Mouse (Mus musculus) heart, postnatal 25 days (tissue): ENCODE results near the gene Mkrn2os. TPM values are rescaled to one million over a fixed set of nuclear protein-coding genes. Genes with fewer than 3 reads are reported as not detected.
"Not testable (repeated sequence)": the region's sequence is repeated elsewhere in the genome, so short reads cannot be mapped to it uniquely, and the experiment has no call there.

Experiments used
- DNase-seq: peaks from one replicate; pipeline ENCODE4 v3.0.0; 2022; ENCODE audit warnings: low spot score
- intact Hi-C: fragments of 180-260 bp; cut with DNase I; formaldehyde crosslinking; loops from one replicate; pipeline ENCODE4 v1.15.1; 2025
- total RNA-seq, 2 experiments: library from RNA; stranded (reverse); gene quantifications; 2 replicates each; pipeline ENCODE4 v1.2.3; 2021

The Mkrn2os gene
- under 1 TPM; 0.36 to 0.57 TPM for total RNA-seq

DNA sequence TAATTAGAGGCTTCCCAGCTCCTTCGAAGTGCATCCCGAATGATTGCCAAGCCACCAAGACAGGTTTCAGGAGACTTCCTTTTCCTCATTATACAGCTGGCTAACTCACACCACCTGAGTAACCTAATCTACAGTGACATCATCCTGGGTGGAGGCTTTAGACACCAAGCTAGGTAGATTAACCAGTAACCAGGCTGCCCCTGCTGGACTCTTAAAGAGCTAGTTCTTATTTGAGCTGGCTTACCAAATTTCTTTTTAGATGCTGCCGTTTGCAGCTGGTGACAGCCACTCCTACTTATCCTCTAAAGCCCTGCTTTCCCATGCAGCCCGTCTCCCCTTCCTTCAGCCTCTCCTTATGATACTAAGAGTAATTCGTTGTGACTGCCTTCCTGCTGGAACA is at the start of gene Mkrn2os:
Gene Mkrn2os, minus strand, starts transcription at position 119 of the 400 bp plus-strand sequence.
- intact Hi-C loops = no loop called here
- DNase-seq = no peak

DNA sequence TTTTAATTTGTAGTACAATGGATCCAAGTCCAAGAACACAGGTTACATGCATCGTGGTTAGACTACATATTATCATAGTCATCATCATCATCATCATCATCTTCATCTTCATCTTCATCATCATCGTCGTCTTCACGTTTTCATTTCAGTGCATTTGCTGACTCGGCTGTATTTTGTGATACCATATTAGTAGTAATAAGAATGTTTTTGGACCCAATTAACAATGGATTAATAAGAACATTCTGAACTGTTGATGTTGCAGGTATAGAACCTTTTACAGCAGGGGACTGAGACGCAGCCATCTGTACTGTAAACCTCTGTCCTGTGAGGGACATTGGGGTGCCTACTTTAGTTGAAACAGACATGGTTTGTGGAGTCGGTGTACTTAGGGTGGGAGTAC is 45.8 kb upstream of the Mkrn2os start:
- DNase-seq, intact Hi-C loops: not testable (repeated sequence)

DNA sequence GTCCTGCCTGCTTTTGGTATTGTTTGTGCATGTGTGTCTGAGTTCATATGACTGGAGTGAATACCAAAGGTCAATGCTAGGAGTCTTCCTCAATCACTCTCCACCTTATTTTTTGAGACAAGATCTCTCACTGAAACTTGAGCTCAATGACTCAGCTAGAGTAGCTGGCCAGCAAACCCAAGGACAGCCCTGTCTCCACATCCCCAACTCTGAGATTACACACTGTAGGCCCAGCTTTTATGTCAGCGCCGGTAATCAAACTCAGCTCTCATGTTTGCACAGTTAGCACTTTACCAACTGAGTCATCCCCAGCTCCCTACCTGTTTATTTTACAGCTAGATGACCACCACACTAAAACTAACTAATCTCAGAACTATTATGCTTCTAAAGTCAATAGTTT is 41.6 kb upstream of the Mkrn2os start:
- intact Hi-C loops = loop anchor here (5.0 kb wide), 1 partner anchor 83 kb away; no protein-coding TSS in a partner anchor
- DNase-seq = no peak

DNA sequence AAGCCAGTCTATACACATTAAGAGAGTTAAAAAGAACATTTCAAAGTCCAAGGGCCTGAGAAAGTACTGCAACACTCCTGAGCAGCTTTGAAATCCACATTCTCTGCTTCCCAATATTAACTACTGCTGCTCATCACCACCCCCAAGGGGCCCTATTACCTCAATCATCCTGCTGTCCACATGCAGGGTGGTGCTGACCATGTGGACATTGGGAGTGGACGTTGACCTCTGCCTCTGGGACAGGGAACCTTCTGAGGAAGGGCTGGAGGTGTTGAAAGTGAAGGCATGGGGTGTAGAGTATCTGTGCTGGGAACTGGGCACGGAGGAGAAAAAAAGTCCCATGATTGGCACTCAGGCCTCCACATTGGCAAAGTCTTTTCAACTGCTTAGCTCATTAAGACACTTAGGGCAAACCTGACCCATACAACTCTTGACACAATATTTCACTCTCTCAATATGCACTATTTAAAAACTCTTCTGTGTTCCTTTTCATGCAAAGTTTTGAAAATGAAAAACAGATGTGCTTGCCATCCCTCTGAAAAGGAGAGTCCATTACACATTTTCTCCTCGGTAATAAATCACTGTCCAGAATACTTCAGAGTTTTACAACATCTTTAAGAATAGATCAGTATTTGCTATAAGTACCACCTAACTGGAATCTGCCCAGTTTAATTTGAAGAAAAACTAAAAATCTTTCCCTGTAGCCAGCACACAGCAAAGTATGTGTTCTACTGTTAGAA is 38.9 kb upstream of the Mkrn2os start:
- intact Hi-C loops = loop anchor here (5.0 kb wide), 1 partner anchor 86 kb away; no protein-coding TSS in a partner anchor
- DNase-seq = no peak

DNA sequence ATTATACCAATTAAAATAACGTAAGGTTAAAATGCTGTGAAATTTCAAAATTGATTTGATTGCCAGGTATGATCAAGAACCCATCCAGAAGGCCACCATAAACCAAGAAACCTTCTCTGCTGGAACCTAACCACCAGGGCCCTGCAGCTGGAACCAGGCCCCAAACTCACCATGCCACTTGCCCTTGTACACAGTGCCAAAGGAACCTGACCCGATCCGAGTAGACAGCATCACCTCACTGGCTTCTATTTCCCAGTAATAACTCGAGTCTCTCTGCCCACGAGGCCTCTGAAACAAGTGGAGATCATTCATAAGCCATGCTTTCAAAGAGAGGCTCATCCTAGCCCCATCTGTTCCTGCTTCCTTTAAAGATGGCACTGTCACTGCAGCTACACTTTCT is 33.7 kb upstream of the Mkrn2os start:
- intact Hi-C loops = no loop called here
- no peak for DNase-seq

DNA sequence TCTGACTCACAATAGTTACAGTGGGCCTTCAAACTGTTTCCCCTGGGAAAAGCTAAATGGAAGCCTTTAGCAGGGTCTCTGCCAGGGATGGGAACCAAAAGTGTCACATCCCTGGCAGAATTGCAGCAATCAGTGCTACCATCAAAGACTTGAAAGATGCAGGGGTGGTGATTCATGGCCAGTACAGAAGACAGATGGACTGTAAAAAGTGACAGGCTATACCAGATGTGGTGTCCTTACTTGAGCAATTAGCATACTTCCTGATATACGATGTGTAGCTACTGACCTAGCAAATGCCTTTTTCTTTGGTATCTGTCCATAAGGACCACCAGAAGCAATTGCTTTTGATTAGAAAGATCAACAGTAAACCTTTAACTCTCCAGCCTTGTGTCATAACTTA is 28.6 kb upstream of the Mkrn2os start:
- intact Hi-C loops = loop anchor here (5.0 kb wide), 1 partner anchor 56 kb away; the partner anchor contains the start of gene Raf1
- DNase-seq = no peak

DNA sequence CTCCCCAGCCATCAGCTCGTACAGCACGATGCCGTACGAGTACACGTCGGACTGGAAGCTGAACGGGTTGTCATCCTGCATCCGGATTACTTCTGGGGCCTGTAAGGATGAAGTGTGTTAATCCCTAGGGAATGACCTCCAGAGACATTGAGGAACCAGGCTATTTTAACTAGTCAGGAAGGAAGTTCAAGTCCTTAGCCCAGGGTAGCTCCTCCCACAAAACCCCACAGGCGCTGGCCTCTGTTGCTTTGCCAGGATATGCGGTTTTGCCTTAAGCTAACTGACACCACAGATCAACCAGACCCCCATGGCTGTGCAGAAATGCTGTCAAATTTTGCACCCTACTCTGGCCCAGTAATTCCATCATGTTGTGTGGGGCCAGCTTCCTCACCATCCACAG is 27.4 kb upstream of the Mkrn2os start:
- intact Hi-C loops = loop anchor here (5.0 kb wide), 1 partner anchor 57 kb away; the partner anchor contains the start of gene Raf1
- no peak for DNase-seq

DNA sequence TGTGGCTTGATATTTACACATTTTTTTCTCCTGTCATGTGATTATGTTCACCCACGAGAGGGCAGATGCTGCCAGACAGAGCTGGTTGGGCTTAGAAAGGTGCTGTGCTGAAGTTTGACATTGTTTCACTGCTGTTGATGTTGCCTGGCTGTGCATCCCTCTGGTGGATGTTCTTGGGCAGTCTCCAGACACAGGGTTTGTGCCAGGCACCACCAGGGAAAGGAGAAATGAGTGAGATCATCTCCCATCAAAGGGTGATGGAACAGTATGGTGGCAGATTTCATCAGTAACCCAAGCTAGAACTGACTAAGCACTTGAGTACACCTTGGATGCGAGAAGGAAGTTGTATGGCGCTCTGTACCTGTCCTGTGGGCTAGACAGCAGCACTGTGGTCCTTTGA is 23.6 kb upstream of the Mkrn2os start:
- DNase-seq = no peak
- intact Hi-C loops = no loop called here

DNA sequence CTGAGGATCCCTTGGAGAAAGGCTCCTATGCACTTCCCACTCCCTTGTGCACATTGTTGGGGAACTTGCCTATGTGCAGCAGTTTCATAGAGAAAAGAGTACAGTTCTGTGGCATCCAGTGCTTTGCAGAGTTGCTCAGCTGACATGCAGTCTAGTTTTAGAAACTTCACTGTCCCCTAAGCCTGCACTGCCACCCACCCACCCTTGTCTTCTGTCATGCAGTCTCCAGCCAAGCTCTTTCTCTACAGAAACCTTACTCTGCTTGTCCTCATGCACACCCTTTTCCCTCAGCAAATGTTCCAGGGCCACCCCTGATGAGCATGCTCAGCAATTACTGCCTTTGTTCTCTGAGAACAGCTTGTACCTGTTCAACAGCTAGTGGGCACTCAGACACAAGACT is 21.4 kb upstream of the Mkrn2os start:
- no peak for DNase-seq
- intact Hi-C loops = no loop called here

DNA sequence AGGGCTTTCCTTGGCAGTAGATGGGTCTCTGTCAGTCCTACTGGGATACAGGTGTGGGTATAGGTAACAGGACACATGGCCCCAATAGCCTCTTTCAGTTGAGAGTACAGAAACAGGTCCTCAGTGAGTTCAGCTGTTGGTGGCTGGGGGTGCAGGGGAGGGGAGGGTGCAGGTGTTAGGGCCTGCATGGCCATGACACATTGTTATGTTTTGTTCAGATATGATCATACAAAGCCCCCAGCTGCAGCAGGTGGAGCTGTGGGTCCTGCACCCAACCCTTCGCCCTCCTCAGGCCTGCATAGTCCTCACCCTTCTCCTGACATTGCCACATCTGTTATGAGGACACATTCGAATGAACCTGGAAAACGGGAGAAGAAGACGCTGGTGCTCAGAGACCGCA is 17.9 kb upstream of the Mkrn2os start:
- intact Hi-C loops = no loop called here
- DNase-seq = no peak

DNA sequence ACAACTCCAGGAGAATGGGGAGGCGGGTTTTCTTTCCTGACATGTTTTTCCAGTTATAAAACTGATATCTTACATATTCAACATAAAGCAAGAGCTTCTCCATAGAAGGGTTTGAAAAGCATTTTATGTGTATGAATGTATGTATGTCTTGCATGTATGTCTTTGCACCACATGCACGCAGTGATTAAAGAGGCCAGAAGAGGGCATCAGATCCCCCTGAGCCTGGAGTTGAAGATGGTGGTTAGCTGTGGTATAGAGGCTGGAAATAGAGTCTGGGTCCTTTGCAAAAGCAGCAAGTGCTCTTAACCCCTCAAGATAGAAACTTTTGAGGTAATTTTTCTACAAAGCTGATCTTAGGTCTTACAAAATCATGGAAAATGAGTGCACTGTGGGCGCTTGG is 16.7 kb upstream of the Mkrn2os start:
- intact Hi-C loops = loop anchor here (5.0 kb wide), 2 partner anchors 193 to 382 kb away; partner anchors contain the start of gene Gm17482

DNA sequence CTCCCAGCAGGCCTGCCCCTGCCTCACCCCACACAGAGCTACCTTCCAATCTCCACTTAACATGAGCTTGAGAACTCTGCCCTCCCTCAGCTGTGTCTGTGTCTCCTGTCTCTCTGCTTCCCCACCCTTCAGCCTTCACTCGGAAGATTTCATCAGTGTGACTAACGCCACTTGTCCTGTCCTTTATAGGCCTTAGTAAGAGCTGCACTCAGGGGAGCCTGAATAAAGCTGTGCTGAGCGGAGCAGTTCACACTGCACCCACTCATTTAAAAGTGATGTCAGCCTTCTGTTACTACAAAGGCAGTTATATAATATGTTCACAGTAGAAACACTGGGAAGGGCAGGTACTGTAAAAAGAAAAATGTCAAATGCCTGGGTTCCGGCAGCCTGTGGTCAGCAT is 15.1 kb upstream of the Mkrn2os start:
- intact Hi-C loops = loop anchor here (5.0 kb wide), 2 partner anchors 195 to 380 kb away; partner anchors contain the start of gene Gm17482
- no peak for DNase-seq

More for the DNA sequence above, 16.7 kb upstream of the Mkrn2os start:
- no peak for DNase-seq

DNA sequence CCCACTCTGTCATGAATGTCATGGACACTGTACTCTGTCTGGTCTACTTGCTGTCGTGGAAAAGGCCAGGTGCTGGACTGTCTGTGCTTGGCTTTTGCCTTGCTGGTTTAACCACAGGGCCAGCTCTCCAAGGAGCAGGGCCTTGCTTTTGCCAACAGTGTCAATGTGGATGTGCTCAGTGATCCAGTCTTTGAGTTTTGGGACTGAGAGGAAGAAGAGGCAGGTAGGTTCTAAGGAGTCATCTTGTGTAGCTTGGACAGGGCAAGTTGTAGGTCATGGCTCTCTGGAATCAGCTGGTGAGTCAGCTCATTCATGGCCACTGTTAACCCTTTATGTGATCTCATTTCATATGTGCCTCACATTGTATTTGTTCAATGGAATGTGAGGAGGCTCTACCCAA is 14.1 kb upstream of the Mkrn2os start:
- no peak for DNase-seq
- intact Hi-C loops = loop anchor here (5.0 kb wide), 2 partner anchors 196 to 379 kb away; partner anchors contain the start of gene Gm17482

DNA sequence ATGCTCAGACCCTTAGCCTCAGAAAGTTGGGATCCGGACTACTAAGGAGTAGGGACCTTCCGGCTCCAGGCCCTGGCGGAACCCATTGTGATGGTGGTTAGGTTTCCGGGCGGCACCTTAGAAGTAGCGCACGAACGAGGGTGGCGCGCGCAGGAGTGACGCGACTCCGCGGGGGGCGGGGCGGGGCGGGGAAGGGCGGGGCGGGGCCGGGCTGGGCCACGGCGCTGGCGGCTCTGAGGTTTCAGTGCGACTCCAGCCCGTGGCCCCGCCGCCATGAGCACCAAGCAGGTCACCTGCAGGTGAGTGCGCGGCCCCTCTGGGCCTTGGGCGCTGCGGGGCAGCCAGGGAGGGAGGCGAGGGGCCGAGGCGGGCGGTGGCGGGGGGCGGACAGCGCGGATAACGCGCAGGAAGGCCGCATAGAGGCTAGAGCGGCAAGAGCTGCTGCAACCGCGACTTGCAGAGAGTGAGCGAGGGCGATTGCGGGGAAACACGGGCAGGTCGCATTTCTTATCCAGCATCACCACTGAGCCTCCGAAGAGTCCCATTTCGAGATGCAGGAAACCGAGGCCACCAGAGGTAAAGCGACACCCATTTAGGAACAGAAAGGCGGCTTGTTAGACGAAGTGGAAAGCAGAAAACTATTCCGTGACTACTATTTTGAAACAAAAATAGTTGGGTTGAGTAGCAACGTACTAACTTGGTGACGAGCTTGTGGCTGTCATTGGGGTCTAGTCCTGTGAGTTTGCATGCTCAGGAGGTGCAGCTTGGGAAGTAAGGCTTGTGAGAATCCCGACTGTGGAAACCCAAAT is 9.5 kb upstream of the Mkrn2os start, which contains the start of gene Mkrn2:
Gene Mkrn2, plus strand, starts transcription at position 188 of the 809 bp plus-strand sequence.
- DNase-seq = peak; percentile 48
- intact Hi-C loops = loop anchor here (5.0 kb wide), 1 partner anchor 75 kb away; the partner anchor contains the start of gene Raf1

DNA sequence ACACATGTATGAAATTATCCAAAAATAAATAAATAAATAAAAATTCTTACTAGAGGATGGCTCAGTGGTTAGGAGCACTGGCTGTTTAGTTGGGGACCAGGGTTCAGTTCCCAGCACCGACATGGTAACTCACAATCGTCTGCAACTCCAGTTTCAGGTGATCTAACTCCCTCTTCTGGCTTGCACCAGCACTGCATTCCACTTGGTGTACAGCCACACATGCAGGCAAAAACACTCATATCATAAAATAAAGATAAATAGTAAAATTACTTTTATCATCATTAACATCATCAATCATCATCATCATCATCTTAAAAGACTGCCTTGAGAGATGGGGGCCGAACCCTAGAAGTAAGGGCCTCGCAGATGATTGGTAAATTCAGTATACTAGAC is 8.9 kb upstream of the Mkrn2os start:
- intact Hi-C loops = loop anchor here (5.0 kb wide), 1 partner anchor 76 kb away; the partner anchor contains the start of gene Raf1
- DNase-seq = no peak

DNA sequence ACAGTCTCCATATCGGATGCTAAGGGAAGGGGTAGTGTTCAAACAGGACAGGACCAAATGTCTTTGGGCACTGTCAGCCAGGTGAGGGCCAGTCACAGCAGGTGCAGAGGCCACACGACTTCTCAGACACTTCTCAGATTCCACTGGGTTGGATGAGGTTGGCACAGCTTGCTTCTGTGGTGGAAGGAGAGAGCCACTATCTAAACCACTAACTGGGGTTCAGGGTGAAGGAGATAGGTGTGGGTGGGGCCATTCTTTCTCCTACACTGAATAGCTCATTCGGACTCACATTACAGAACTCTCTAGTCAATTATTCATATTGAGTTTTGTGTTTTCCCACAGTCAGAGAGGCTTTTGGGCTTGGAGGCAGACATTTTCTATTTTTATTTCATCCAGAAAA is 3.3 kb upstream of the Mkrn2os start:
- DNase-seq = no peak
- intact Hi-C loops = no loop called here

DNA sequence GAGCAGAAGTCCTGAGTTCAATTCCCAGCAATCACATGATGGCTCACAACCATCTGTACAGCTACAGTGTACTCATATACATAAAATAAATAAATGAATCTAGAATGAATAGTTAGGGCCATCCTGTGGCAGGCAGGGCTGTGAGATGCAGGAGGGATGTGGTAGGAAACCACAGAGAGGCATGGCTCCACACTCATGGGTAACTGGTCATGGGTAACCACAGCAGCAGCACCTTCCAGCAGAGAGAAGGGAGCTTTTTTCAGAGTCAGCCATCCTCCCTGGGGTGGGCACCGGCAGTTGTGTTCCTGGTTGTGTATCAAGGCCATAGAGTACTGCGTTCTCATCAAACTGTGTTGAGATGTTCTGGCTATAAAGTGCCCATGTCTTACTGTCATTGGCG is 2.1 kb upstream of the Mkrn2os start:
- intact Hi-C loops = no loop called here

DNA sequence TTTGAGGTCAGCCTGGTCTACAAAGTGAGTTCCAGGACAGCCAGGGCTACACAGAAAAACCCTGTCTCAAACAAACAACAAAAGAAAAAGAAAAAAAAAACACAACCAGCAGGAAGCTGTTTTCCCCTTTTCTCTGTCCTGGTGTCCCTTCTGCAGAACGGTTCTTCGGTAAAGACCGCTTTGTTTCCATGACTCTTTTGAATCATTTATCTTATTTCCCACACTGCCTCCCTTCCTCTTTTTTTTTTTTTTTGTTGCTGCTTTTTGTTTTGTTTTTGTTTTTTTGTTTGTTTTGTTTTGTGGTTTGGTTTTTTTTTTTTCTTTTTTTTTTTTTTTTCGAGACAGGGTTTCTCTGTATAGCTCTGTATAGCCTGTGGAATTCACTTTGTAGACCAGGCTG is 876 bp upstream of the Mkrn2os start:
- DNase-seq = no peak
- intact Hi-C loops = no loop called here

More for the DNA sequence above, 2.1 kb upstream of the Mkrn2os start:
- no peak for DNase-seq

DNA sequence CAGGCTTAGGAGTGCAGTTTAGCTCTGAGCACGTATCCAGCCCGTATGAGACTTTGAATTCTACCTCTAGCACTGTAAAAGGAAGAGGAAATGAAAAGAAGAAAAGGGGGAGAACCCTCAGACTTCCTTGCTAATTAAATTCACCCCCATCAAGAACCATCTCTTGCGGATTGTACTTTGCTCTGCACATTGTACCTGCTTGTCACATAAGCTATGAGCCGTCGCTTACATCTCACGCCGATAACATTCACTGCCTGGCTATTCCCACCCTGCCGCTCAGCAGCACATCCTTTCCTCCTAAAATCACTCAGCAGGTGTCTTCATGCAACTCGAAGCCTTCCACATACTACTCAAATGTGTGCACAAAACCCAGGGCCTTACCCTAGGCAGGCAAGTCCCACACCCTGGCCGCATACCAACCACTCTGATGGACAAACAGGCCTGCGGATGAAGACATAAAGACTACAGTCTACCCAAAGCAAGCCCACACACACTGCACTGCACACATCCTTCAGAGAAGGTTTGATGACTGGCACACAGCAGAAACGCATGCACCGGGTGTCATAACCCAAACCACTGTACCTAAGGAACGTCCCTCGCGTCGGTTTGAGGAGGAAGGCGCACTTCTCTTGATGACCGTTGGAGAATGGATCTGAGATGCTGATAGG is 550 bp downstream of the Mkrn2os start:
- DNase-seq = no peak
- intact Hi-C loops = no loop called here

DNA sequence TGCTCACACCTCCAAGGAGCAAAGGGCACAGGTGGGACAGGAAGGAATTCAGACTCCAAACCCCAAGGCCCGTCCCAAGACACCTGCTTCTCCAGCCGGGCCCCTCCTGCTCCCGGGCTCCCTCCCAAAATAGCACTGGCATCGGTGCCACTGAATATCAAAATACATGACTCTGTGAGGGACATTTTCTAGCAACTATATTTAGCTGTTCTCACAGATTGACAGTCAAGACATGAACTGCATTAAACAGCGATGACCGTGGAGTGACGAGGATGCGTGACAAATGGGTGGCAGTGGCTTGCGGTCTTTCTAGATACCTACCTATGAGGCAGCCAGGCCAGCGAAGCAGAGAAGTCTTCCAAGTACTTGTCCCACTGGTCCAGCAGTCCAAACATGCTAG is 6.1 kb downstream of the Mkrn2os start:
- intact Hi-C loops = no loop called here
- DNase-seq = no peak
